ENCODE assay signal across 18 mouse cellular contexts in the genomic region with DNA sequence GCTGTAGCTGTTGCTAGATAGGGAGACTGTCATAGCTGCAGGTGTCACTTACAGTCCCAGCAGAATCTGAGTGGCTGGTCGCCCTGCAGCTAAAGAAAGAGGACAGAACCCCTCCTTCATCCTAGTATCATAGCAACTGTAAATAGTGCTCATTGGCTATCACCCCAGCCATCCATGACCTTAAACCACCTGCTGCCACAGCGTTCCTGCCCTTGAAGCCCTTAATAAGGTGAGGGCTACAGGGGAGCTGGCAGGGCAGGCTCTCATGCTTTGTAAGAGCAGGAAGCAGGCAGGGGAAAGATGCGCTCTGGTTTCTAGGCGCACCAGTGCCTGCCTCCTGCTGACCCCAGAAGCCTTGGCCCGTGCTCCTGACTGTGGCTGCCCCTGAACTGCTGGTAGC.
DNase-seq lines count a peak whose midpoint lies in the region; ATAC-seq and TF ChIP-seq lines count a peak whose summit lies in the region.
"Had no signal": no experiment of that assay in that cellular context is flagged by ENCODE, and none has a peak within 500 bp of the region (broad histone marks: within the 10 kb centered on the region; RNA-seq: fewer than 3 reads in every experiment).

No protein-coding gene starts in this region.

- H3K4me3 ChIP-seq in heart, embryonic 16.5 days (ENCODE audit: low read length) = no peak overlapping the region
- no peak overlapping the region for H3K4me3 ChIP-seq in liver, postnatal 0 days (ENCODE audit: low read depth, low read length)
- H3K4me3 ChIP-seq: heart, embryonic 13.5 days; liver, embryonic 15.5 days; neural tube, embryonic 12.5 days had no signal

- ATAC-seq in heart, embryonic 16.5 days (replicated peaks; ENCODE audit: extremely low read depth, insufficient read depth, low FRiP score) = peak; percentile 49; the same call in 1 of the 2 replicates
- no peak for ATAC-seq in liver, postnatal 0 days
- ATAC-seq: forebrain, postnatal 0 days; hindbrain, embryonic 16.5 days had no signal

- 38% methylated on average over 5 of the region's 5 CpGs for WGBS in heart, embryonic 16.5 days
- 44% methylated on average over 5 of the region's 5 CpGs for WGBS in liver, postnatal 0 days (ENCODE audit: insufficient replicate concordance)

- peak; percentile 24 to 28 for DNase-seq in cerebellum, postnatal 14 days
- no peak for DNase-seq in cerebellum, adult 8-10 months
- DNase-seq in kidney, adult 9 months = peak; percentile 7
- DNase-seq in kidney, postnatal 4 days = no peak
- DNase-seq in liver, postnatal 0 days = no peak
- no peak for DNase-seq in thymus, postnatal 36 days
- DNase-seq in lung, postnatal 25 days (ENCODE audit: low spot score) = no peak
- DNase-seq: adrenal gland, postnatal 14 days; B cell, adult 2 months; forebrain, postnatal 0 days; kidney, adult 2 months; lung, postnatal 10 days had no signal

- no peak overlapping the region for H3K4me2 ChIP-seq in heart, embryonic 16.5 days (ENCODE audit: low read depth, low read length)
- no peak overlapping the region for H3K4me2 ChIP-seq in liver, postnatal 0 days (ENCODE audit: low read depth, low read length)
- H3K4me2 ChIP-seq: heart, embryonic 13.5 days; liver, embryonic 15.5 days; neural tube, embryonic 12.5 days had no signal

- no peak overlapping the region for H3K9ac ChIP-seq in heart, embryonic 16.5 days (ENCODE audit: low read length)
- no peak overlapping the region for H3K9ac ChIP-seq in liver, postnatal 0 days (replicated peaks)
- H3K9ac ChIP-seq: forebrain, postnatal 0 days; heart, embryonic 13.5 days; liver, embryonic 15.5 days; neural tube, embryonic 12.5 days had no signal

- no peak for TF ChIP-seq CTCF in liver, postnatal 0 days (IDR thresholded peaks at IDR 0.05; ENCODE audit: low read depth)

- H3K27ac ChIP-seq in heart, embryonic 16.5 days (ENCODE audit: low read length) = no peak overlapping the region
- no peak overlapping the region for H3K27ac ChIP-seq in liver, postnatal 0 days (ENCODE audit: low read depth)
- H3K27ac ChIP-seq: heart, embryonic 13.5 days; liver, embryonic 15.5 days; neural tube, embryonic 12.5 days; stomach, postnatal 0 days had no signal

- H3K4me1 ChIP-seq in heart, embryonic 16.5 days (ENCODE audit: control insufficient read depth, insufficient read depth, low read length) = peaks cover 25% of the 10 kb centered on the region
- no peaks in the 10 kb centered on the region for H3K4me1 ChIP-seq in liver, postnatal 0 days (ENCODE audit: insufficient read depth)
- H3K4me1 ChIP-seq: liver, embryonic 15.5 days; neural tube, embryonic 12.5 days had no signal

- H3K9me3 ChIP-seq in heart, embryonic 16.5 days (replicated peaks; ENCODE audit: control insufficient read depth, low read length) = no peaks in the 10 kb centered on the region
- no peaks in the 10 kb centered on the region for H3K9me3 ChIP-seq in liver, postnatal 0 days (ENCODE audit: low read length)
- H3K9me3 ChIP-seq: heart, embryonic 13.5 days; liver, embryonic 15.5 days; neural tube, embryonic 12.5 days had no signal

- H3K27me3 ChIP-seq in heart, embryonic 16.5 days (ENCODE audit: control insufficient read depth, insufficient read depth, low read length) = no peaks in the 10 kb centered on the region
- no peaks in the 10 kb centered on the region for H3K27me3 ChIP-seq in liver, postnatal 0 days (ENCODE audit: insufficient read depth, low read length)
- H3K27me3 ChIP-seq: heart, embryonic 13.5 days; liver, embryonic 15.5 days; neural tube, embryonic 12.5 days had no signal

- no peaks in the 10 kb centered on the region for H3K36me3 ChIP-seq in heart, embryonic 16.5 days (ENCODE audit: control insufficient read depth, insufficient read depth)
- no peaks in the 10 kb centered on the region for H3K36me3 ChIP-seq in liver, postnatal 0 days (replicated peaks; ENCODE audit: insufficient read depth, low read length)
- H3K36me3 ChIP-seq: heart, embryonic 13.5 days; liver, embryonic 15.5 days; neural tube, embryonic 12.5 days had no signal

- TF ChIP-seq EP300 in liver, postnatal 0 days (IDR thresholded peaks at IDR 0.05; ENCODE audit: low read depth) = no peak

Comparison
In these comparisons a context has a peak if more than half of its experiments do, and no peak if none do; other contexts are left out.
1. DNase-seq: peak in cerebellum, postnatal 14 days (2 of 2) and kidney, adult 9 months (single experiment); none in cerebellum, adult 8-10 months (single experiment), kidney, postnatal 4 days (0 of 2), liver, postnatal 0 days (single experiment), thymus, postnatal 36 days (0 of 2) and lung, postnatal 25 days (single experiment).